Mouse (Mus musculus) hindbrain, postnatal 0 days (tissue): ENCODE results near the gene Zfp59. TPM values are rescaled to one million over a fixed set of nuclear protein-coding genes. Genes with fewer than 3 reads are reported as not detected.
A peak's percentile ranks its signal among the peaks of the same experiment; 100 is the strongest.
"Not testable (repeated sequence)": the region's sequence is repeated elsewhere in the genome, so short reads cannot be mapped to it uniquely, and the experiment has no call there.

ENCODE experiments used
- ATAC-seq: fragments of 200-750 bp; cut with Nextera tagmentation; 2 replicates; pipeline ENCODE4 v1.8.0; 2017; ENCODE audit warnings: mild to moderate bottlenecking, moderate TSS enrichment, moderate library complexity
- DNase-seq: peaks from one replicate; pipeline ENCODE4 v3.0.0-alpha.2; 2015; ENCODE audit warnings: low spot score
- H3K27ac ChIP-seq: fragments of 300-500 bp; sonication (generic); 2 replicates; pipeline ENCODE4 v1.5.1; 2014; ENCODE audit warnings: mild to moderate bottlenecking
- H3K27me3 ChIP-seq: fragments of 300-500 bp; sonication (generic); 2 replicates; pipeline ENCODE4 v1.6.1; 2014; ENCODE audit warnings: low read length, mixed read lengths; ENCODE audit not compliant: insufficient read depth
- H3K36me3 ChIP-seq: fragments of 300-500 bp; sonication (generic); 2 replicates; pipeline ENCODE4 v1.6.1; 2014; ENCODE audit warnings: low read length, mixed read lengths; ENCODE audit not compliant: insufficient read depth
- H3K4me1 ChIP-seq: fragments of 300-500 bp; sonication (generic); 2 replicates; pipeline ENCODE4 v1.6.1; 2014; ENCODE audit warnings: antibody characterized with exemption, low read length, mixed read lengths; ENCODE audit not compliant: insufficient read depth
- H3K4me2 ChIP-seq: fragments of 300-500 bp; sonication (generic); 2 replicates; pipeline ENCODE4 v1.6.1; 2014; ENCODE audit warnings: low read depth, mild to moderate bottlenecking, low read length, moderate library complexity, mixed read lengths
- H3K4me3 ChIP-seq: fragments of 300-500 bp; sonication (generic); 2 replicates; pipeline ENCODE4 v1.5.1; 2014; ENCODE audit warnings: low read length
- H3K9ac ChIP-seq: fragments of 300-500 bp; sonication (generic); replicated peaks from 2 replicates; pipeline ENCODE4 v1.6.1; 2014; ENCODE audit warnings: mild to moderate bottlenecking, low read length, moderate library complexity, mixed read lengths
- H3K9me3 ChIP-seq: fragments of 300-500 bp; sonication (generic); 2 replicates; pipeline ENCODE4 v1.6.1; 2016; ENCODE audit warnings: low read length, mixed read lengths
- CTCF ChIP-seq: IDR thresholded peaks from 2 replicates; pipeline ENCODE4 v1.5.1; 2016; ENCODE audit warnings: antibody characterized with exemption, control low read depth, low read depth
- WGBS: fragments of 180-500 bp; shearing (Covaris S2); extraction: QIAGEN DNeasy Blood & Tissue Kit; methylation state at CpG from one replicate; pipeline ENCODE4 v1.1.7; 2014; 5-methylcytosine and 5-hydroxymethylcytosine counted together
- polyA plus RNA-seq: library from polyadenylated mRNA; unstranded; fragments of >200 nt; fragmentation: Nextera tagmentation; extraction: Ambion mirVana; gene quantifications from 2 replicates; pipeline ENCODE4 v1.2.1, GENCODE M21; 2015
- total RNA-seq: library from RNA; depleted of rRNA; stranded (reverse); fragments of >200 nt; gene quantifications from 2 replicates; pipeline ENCODE4 v1.2.3, GENCODE M21; 2014

Gene Zfp59
- total and polyA plus RNA-seq, 2 experiments from 2014 or later: 4.1 to 6.7 TPM

- peak overlapping the region; percentile 36 for H3K4me3 ChIP-seq
- H3K4me1 ChIP-seq: no peaks in the 10 kb centered on the region
- DNase-seq (peak; percentile 48), ATAC-seq (0 out of 2 replicates have a peak, but pooled peaks have one; percentile 39)
- peak overlapping the region; percentile 44 for H3K9ac ChIP-seq
- peak overlapping the region; percentile 56 for H3K4me2 ChIP-seq
- H3K36me3 ChIP-seq: no peaks in the 10 kb centered on the region
- no peaks in the 10 kb centered on the region for H3K9me3 ChIP-seq
- no peak for TF ChIP-seq CTCF
- 20% methylated on average over 6 of the region's 6 CpGs for WGBS
- peak overlapping the region; percentile 80 for H3K27ac ChIP-seq
- no peaks in the 10 kb centered on the region for H3K27me3 ChIP-seq
Measured at GRCm38 (mm10) chr7:27837896-27838295, 511 bp upstream of the Zfp59 start.

- Histone ChIP-seq H3K27ac (no peak overlapping the region), H3K27me3 (no peaks in the 10 kb centered on the region), H3K9ac (no peak overlapping the region), H3K4me2 (peak overlapping the region; percentile 56), H3K4me1 (no peaks in the 10 kb centered on the region), H3K36me3 (peaks cover 1% of the 10 kb centered on the region), H3K4me3 (no peak overlapping the region), H3K9me3 (no peaks in the 10 kb centered on the region)
- WGBS: 90% methylated on average over 7 of the region's 7 CpGs
- DNase-seq: no peak
- ATAC-seq: no peak
- no peak for TF ChIP-seq CTCF
Measured at GRCm38 (mm10) chr7:27839596-27839995, 1.2 kb downstream of the Zfp59 start.

- ATAC-seq: no peak
Measured at GRCm38 (mm10) chr7:27840104-27840503, 1.7 kb downstream of the Zfp59 start.

GRCm38 (mm10) chr7:27857227-27857626 lies 18.8 kb downstream of the Zfp59 start, which contains the start of gene Zfp607a:
Gene Zfp607a, plus strand, starts transcription at chr7:27857527.
- Histone ChIP-seq H3K4me2 (no peak within 1 kb of the TSS), H3K9ac (no peak within 1 kb of the TSS), H3K9me3 (no peaks in the 10 kb centered on the region), H3K27ac (no peak within 1 kb of the TSS), H3K4me1 (no peaks in the 10 kb centered on the region), H3K4me3 (no peak within 1 kb of the TSS), H3K27me3 (no peaks in the 10 kb centered on the region), H3K36me3 (peaks cover 8% of the 10 kb centered on the region; the same call in 1 of the 2 replicates)
- no peak for DNase-seq
- TF ChIP-seq CTCF: no peak
- no peak for ATAC-seq
- 100% methylated on average over 1 of the region's 1 CpGs for WGBS

More at GRCm38 (mm10) chr7:27840104-27840503, 1.7 kb downstream of the Zfp59 start:
- Histone ChIP-seq H3K9me3 (no peaks in the 10 kb centered on the region), H3K4me2 (no peak overlapping the region), H3K4me1 (no peaks in the 10 kb centered on the region), H3K27ac (no peak overlapping the region), H3K4me3 (no peak overlapping the region), H3K36me3 (peaks cover 6% of the 10 kb centered on the region), H3K9ac (no peak overlapping the region), H3K27me3 (no peaks in the 10 kb centered on the region)
- WGBS: 85% methylated on average over 6 of the region's 6 CpGs
- no peak for DNase-seq
- TF ChIP-seq CTCF: no peak

- no peaks in the 10 kb centered on the region for H3K27me3 ChIP-seq
- ATAC-seq (peak; percentile 43; the same call in 1 of the 2 replicates), DNase-seq (peak; percentile 21)
- H3K4me3 ChIP-seq: peak overlapping the region; percentile 44
- H3K9me3 ChIP-seq: no peaks in the 10 kb centered on the region
- peak overlapping the region; percentile 51; the same call in 1 of the 2 replicates for H3K27ac ChIP-seq
- no peaks in the 10 kb centered on the region for H3K36me3 ChIP-seq
- H3K9ac ChIP-seq: peak overlapping the region; percentile 43; the same call in 1 of the 2 replicates
- peak overlapping the region; percentile 75 for H3K4me2 ChIP-seq
- no peaks in the 10 kb centered on the region for H3K4me1 ChIP-seq
- 24% methylated on average over 10 of the region's 10 CpGs for WGBS
- no peak for TF ChIP-seq CTCF
Measured at GRCm38 (mm10) chr7:27859301-27860251, 21.2 kb downstream of the Zfp59 start.

GRCm38 (mm10) chr7:27860396-27861235 lies 22.2 kb downstream of the Zfp59 start:
- Histone ChIP-seq H3K27ac (peak overlapping the region; percentile 69; the same call in 1 of the 2 replicates), H3K4me1 (no peaks in the 10 kb centered on the region), H3K27me3 (no peaks in the 10 kb centered on the region), H3K9me3 (no peaks in the 10 kb centered on the region), H3K9ac (peak overlapping the region; percentile 43; the same call in 1 of the 2 replicates), H3K36me3 (no peaks in the 10 kb centered on the region), H3K4me3 (peak overlapping the region; percentile 44), H3K4me2 (peak overlapping the region; percentile 75)
- ATAC-seq (peak; percentile 85), DNase-seq (peak; percentile 80)
- 0% methylated on average over 22 of the region's 22 CpGs for WGBS
- no peak for TF ChIP-seq CTCF

GRCm38 (mm10) chr7:27862578-27862977 lies 24.2 kb downstream of the Zfp59 start:
- ATAC-seq, DNase-seq, H3K4me3 ChIP-seq, H3K27ac ChIP-seq, H3K9me3 ChIP-seq, H3K36me3 ChIP-seq, H3K4me1 ChIP-seq, H3K27me3 ChIP-seq, H3K4me2 ChIP-seq, H3K9ac ChIP-seq: not testable (repeated sequence)
- 69% methylated on average over 5 of the region's 5 CpGs for WGBS
